Mouse (Mus musculus) midbrain, embryonic 15.5 days (tissue): ENCODE data around the gene Snx7. TPM values are rescaled to one million over a fixed set of nuclear protein-coding genes. Genes with fewer than 3 reads are reported as not detected.

Experiments
- ATAC-seq: fragments of 200-750 bp; cut with Nextera tagmentation; replicated peaks from 2 replicates; pipeline ENCODE4 v1.8.0; 2017; ENCODE audit warnings: moderate TSS enrichment
- H3K27ac ChIP-seq: fragments of 300-500 bp; sonication (generic); 2 replicates; pipeline ENCODE4 v1.5.1; 2015; ENCODE audit warnings: mild to moderate bottlenecking, inconsistent platforms
- H3K27me3 ChIP-seq: fragments of 300-500 bp; sonication (generic); replicated peaks from 2 replicates; pipeline ENCODE4 v1.6.1; 2015; ENCODE audit warnings: inconsistent platforms
- H3K36me3 ChIP-seq: fragments of 300-500 bp; sonication (generic); replicated peaks from 2 replicates; pipeline ENCODE4 v1.6.1; 2015; ENCODE audit warnings: inconsistent platforms
- H3K4me1 ChIP-seq: fragments of 300-500 bp; sonication (generic); 2 replicates; pipeline ENCODE4 v1.6.1; 2015; ENCODE audit warnings: inconsistent platforms
- H3K4me2 ChIP-seq: fragments of 300-500 bp; sonication (generic); 2 replicates; pipeline ENCODE4 v1.6.1; 2015; ENCODE audit warnings: inconsistent platforms, mild to moderate bottlenecking, moderate library complexity
- H3K4me3 ChIP-seq: fragments of 300-500 bp; sonication (generic); 2 replicates; pipeline ENCODE4 v1.5.1; 2015; ENCODE audit warnings: mild to moderate bottlenecking, inconsistent platforms
- H3K9ac ChIP-seq: fragments of 300-500 bp; sonication (generic); 2 replicates; pipeline ENCODE4 v1.6.1; 2015; ENCODE audit warnings: mild to moderate bottlenecking, inconsistent platforms
- H3K9me3 ChIP-seq: fragments of 300-500 bp; sonication (generic); 2 replicates; pipeline ENCODE4 v1.6.1; 2016; ENCODE audit warnings: inconsistent platforms
- WGBS: fragments of 180-500 bp; shearing (Covaris S2); methylation state at CpG from one replicate; pipeline ENCODE4 v1.1.7; 2015; ENCODE audit warnings: mixed read lengths; 5-methylcytosine and 5-hydroxymethylcytosine counted together
- polyA plus RNA-seq: library from polyadenylated mRNA; unstranded; fragments of >200 nt; fragmentation: Nextera tagmentation; extraction: Ambion mirVana; gene quantifications from 2 replicates; pipeline ENCODE4 v1.2.1, GENCODE M21; 2015

The Snx7 gene
- polyA plus RNA-seq, 1 experiment from 2014 or later = 9.8 TPM

DNA sequence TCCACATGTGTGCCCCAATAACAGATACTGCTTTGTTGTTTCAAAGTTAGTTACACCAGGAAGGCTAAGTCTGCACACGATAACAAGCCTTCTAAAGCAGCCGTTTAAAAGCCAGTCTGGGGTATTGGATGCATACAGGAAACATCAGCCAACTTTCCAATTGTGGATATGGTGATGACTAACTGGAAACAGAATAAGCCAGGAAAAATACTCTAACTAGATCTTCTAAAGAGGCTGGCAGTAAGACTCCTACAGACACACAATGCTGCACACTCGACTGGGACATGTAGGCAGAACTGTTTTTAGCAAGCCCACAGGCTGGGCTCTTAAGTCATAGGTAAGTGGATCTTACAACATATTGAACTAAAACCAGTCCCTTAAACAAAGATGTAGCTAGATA, 15.0 kb downstream of the Snx7 start:
- Histone ChIP-seq H3K4me2 (no peak overlapping the region), H3K9me3 (no peaks in the 10 kb centered on the region), H3K9ac (no peak overlapping the region), H3K4me3 (no peak overlapping the region), H3K36me3 (no peaks in the 10 kb centered on the region), H3K4me1 (no peaks in the 10 kb centered on the region), H3K27ac (no peak overlapping the region), H3K27me3 (no peaks in the 10 kb centered on the region)
- WGBS = 80% methylated on average over 3 of the region's 3 CpGs
- no peak for ATAC-seq

DNA sequence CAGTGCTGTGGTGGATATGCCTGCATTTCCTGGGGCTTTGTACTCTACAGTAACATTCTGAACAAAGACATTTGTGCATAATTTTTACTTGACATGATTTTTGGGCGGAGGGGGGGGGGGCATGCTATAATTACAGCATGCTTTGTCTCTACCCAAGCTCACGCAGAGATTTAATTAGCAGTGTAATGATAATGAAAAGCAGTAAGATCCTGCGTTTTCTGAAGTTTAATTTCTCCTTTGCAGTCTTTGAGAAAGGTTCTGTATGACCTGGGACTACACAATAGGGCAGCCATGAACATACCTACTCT, 16.7 kb downstream of the Snx7 start:
- Histone ChIP-seq H3K36me3 (no peaks in the 10 kb centered on the region), H3K9me3 (no peaks in the 10 kb centered on the region), H3K4me2 (no peak overlapping the region), H3K4me1 (no peaks in the 10 kb centered on the region), H3K27ac (no peak overlapping the region), H3K9ac (no peak overlapping the region), H3K27me3 (no peaks in the 10 kb centered on the region), H3K4me3 (no peak overlapping the region)
- ATAC-seq = no peak
- 76% methylated on average over 3 of the region's 3 CpGs for WGBS

DNA sequence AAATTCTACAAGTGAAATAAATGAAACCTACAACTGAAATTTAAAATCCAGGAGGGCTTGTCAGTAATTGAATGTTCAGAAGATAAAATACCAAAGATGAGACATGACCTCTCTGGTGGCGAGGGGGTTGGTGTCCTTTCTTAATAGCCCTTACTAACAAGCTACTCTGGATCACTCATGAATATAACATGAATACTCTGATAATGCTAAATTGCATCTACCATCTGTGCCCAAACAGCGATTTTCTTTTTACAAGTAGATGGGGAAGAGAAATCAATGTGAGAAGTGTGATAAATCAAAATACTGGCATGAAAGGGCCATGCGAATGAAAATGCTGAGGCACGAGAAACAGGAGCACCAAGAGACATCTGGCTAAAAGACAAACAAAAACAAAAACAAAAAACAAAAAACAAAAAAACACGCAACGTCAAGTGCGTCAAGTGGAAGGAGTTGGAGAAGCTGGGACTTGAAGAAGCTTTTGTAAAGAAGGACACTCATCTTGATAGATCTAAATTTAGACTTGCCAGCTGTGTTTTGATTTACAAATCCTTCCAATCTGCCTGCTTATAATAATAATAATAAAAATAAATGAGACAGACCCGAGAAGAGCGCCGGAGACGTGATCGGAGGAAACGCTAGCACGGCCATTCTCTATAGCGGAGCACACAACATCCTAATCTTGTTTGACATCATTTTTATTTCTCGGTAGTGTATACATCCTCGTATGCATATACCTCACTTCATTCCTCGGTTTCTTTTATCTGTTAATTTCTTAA, 17.3 kb downstream of the Snx7 start:
- Histone ChIP-seq H3K27me3 (no peaks in the 10 kb centered on the region), H3K4me2 (no peak overlapping the region), H3K36me3 (no peaks in the 10 kb centered on the region), H3K27ac (no peak overlapping the region), H3K9me3 (no peaks in the 10 kb centered on the region), H3K4me3 (no peak overlapping the region), H3K4me1 (no peaks in the 10 kb centered on the region), H3K9ac (no peak overlapping the region)
- WGBS = 79% methylated on average over 18 of the region's 18 CpGs
- no peak for ATAC-seq

DNA sequence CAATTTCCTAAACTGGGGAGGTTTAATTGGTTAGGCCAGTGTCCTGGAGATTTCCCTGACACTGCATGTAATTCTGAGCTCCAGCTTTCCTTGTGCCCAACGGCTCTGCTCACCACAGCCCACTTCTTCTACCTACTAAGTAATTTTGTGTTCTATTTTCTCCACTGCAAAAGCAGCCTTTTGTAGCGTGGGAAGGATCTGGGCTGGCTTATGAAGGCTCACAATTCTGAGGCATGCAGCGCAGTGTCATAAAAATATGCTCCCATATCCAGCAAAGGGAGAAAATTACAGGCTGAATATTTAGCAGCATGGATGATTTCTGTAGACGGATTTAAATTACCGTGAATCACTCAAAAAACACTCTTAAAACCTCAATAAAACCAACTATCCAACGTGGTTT, 19.9 kb downstream of the Snx7 start:
- Histone ChIP-seq H3K36me3 (no peaks in the 10 kb centered on the region), H3K9me3 (no peaks in the 10 kb centered on the region), H3K9ac (no peak overlapping the region), H3K27ac (no peak overlapping the region), H3K4me2 (no peak overlapping the region), H3K27me3 (no peaks in the 10 kb centered on the region), H3K4me3 (no peak overlapping the region), H3K4me1 (no peaks in the 10 kb centered on the region)
- no peak for ATAC-seq
- WGBS = 83% methylated on average over 6 of the region's 6 CpGs

DNA sequence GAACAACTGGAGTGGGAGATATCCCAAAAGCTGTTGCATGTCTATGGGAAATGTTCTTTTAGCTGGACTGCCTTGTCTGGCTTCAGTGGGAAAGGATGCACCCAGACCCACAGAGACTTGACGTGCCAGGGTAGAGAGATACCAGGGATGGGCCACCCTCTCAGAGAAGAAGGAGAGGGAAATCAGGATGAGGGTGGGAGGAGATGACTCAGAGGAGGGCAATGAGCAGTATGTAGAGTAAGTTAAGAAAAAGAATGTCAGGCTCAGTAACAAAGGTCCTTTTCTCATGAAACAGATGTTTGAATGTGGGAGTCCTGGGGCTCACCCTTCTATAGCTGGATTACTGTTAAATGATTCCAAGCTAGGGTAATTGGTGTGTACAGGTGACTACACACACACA, 26.1 kb downstream of the Snx7 start:
- Histone ChIP-seq H3K4me2 (no peak overlapping the region), H3K36me3 (no peaks in the 10 kb centered on the region), H3K9ac (no peak overlapping the region), H3K4me1 (no peaks in the 10 kb centered on the region), H3K27me3 (no peaks in the 10 kb centered on the region), H3K27ac (no peak overlapping the region), H3K4me3 (no peak overlapping the region), H3K9me3 (no peaks in the 10 kb centered on the region)
- 100% methylated on average over 1 of the region's 1 CpGs for WGBS
- no peak for ATAC-seq

DNA sequence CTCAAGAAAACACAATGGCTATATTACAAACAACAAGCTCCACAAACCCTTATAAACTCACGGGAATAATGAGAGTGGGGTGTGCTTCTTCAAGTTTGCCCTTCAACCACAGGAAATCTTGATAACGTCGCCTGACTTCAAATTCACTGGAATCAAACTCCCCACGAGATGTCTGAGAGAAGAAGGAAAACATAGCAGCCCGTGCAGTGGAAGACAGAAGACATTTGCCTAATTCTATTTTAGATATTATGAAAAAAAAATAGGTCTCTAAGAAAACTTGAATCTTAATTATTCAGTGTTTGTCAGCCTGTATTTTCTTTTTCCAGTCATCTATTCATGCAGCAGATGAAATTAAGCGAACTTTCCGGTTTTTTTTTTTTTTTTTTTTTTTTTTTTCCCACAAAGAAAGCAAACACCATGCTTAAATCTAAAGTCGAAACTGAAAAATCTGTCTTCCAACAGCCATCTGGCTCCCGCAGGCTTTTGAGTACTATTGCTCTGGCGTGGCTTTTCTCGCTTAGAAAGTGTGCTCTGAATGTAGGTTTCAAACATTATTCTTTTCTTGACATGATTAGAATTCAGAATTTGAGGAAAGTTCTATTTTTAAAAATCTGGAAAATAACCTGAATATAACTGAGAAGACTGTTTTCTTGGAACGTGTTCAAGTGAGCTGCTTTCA, 28.7 kb downstream of the Snx7 start:
- Histone ChIP-seq H3K36me3 (no peaks in the 10 kb centered on the region), H3K9ac (no peak overlapping the region), H3K27me3 (no peaks in the 10 kb centered on the region), H3K4me2 (no peak overlapping the region), H3K27ac (no peak overlapping the region), H3K9me3 (no peaks in the 10 kb centered on the region), H3K4me1 (no peaks in the 10 kb centered on the region), H3K4me3 (no peak overlapping the region)
- 68% methylated on average over 12 of the region's 12 CpGs for whole genome bisulfite sequencing
- no peak for ATAC-seq

DNA sequence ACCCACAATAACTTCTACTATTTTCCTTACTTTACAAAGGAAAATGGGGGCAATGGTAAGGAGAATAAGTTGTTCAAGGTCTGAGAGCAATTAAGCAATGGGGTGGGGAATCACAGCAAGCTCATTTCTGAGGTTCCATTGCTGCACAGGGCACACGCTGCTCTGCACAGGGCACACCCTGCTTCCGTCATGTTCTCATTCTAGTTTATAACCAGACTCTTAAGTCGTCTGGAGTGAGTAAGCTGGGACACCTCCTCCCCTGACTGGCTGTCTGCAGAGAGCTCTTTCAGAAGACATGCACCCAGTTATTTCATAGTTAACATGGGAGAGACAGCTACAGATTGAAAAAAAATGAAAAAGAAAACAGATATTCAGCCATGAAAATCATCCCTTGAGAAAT, 30.7 kb downstream of the Snx7 start:
- H3K27ac ChIP-seq = no peak overlapping the region
- H3K27me3 ChIP-seq = no peaks in the 10 kb centered on the region
- WGBS = 66% methylated on average over 3 of the region's 3 CpGs
- no peak for ATAC-seq
- no peak overlapping the region for H3K4me3 ChIP-seq
- H3K36me3 ChIP-seq = no peaks in the 10 kb centered on the region
- no peak overlapping the region for H3K4me2 ChIP-seq
- H3K9me3 ChIP-seq = no peaks in the 10 kb centered on the region
- no peaks in the 10 kb centered on the region for H3K4me1 ChIP-seq
- no peak overlapping the region for H3K9ac ChIP-seq

DNA sequence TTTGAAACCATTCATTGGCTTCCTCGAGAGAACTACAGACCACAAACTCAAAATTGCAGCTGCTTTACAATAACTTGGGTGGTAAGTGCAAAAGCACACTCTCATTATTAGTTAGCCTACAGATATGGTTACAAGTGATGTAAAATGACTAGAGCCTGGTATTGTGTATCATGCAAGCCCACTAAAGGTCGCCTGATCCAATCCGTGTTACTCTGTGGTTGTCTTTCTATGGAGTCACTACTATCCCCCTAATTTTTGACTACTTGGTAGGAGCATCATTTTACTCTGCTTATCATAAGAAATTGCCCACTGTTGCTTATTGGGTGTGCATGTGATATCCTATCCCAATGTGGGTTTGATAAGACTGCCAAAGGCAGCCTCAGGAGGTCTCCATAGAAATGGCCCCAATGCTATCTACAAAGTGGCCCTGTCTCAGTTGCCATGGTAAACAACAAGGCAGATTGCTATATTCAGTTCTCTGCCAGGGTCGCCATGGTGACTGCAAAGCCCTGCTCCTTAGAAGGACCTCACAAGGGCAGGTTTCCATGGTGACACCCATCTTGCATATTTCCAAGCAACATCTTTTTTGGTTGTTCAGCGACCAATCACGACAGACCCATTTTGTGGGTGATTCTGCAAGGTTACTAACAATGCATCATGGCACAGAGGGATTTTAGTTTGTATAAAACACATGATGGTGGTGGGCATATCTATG, 42.1 kb downstream of the Snx7 start:
- no peak overlapping the region for H3K4me3 ChIP-seq
- H3K36me3 ChIP-seq = no peaks in the 10 kb centered on the region
- WGBS = 42% methylated on average over 6 of the region's 6 CpGs
- H3K9me3 ChIP-seq = no peaks in the 10 kb centered on the region
- peak; percentile 99 for ATAC-seq
- no peak overlapping the region for H3K4me2 ChIP-seq
- peaks cover 10% of the 10 kb centered on the region for H3K4me1 ChIP-seq
- H3K27ac ChIP-seq = peak overlapping the region; percentile 43; the same call in 1 of the 2 replicates
- H3K9ac ChIP-seq = no peak overlapping the region
- no peaks in the 10 kb centered on the region for H3K27me3 ChIP-seq

DNA sequence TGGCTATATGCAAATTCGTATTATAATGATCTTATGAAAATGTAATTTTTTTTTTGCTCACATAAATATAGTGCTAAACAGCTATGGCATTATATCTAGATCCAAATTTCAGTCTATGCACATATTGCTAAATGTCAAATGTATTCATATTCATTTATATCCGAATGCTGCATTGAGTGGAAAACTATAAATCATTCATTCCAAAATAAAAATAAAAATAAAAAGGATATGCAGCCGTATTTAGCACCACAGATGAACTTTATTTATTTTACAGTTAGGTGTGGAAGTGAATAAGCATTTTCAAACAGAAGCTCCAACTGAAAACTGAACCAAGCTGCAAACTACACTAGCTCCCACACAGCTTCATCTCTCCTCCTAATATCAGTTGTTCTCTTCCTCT, 45.5 kb downstream of the Snx7 start:
- H3K9me3 ChIP-seq = no peaks in the 10 kb centered on the region
- no peak overlapping the region for H3K27ac ChIP-seq
- ATAC-seq = no peak
- H3K27me3 ChIP-seq = no peaks in the 10 kb centered on the region
- no peaks in the 10 kb centered on the region for H3K36me3 ChIP-seq
- H3K9ac ChIP-seq = no peak overlapping the region
- H3K4me3 ChIP-seq = no peak overlapping the region
- peaks cover 10% of the 10 kb centered on the region for H3K4me1 ChIP-seq
- 89% methylated on average over 3 of the region's 3 CpGs for WGBS
- no peak overlapping the region for H3K4me2 ChIP-seq

DNA sequence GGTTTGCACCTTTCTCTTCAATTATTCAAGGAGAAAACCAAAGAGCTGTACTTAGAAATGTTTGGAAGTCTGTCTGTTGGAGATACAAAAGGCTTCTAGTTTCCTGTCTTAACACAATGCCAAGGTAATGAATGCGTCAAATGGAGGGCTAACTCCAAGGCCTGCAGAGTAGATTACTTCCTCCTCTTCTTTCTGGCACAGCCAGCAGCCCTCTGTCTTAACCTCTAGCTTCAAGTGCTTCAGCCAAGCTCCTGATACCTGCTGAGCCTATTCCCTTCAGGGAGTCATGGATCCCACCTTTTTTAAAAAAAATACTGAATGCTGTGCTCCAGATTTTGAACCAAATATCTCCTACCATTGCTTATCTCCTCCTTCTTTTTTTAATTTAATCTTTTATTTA, 51.1 kb downstream of the Snx7 start:
- H3K9ac ChIP-seq = no peak overlapping the region
- H3K4me2 ChIP-seq = no peak overlapping the region
- no peaks in the 10 kb centered on the region for H3K4me1 ChIP-seq
- no peak for ATAC-seq
- no peaks in the 10 kb centered on the region for H3K36me3 ChIP-seq
- no peak overlapping the region for H3K27ac ChIP-seq
- H3K27me3 ChIP-seq = no peaks in the 10 kb centered on the region
- no peaks in the 10 kb centered on the region for H3K9me3 ChIP-seq
- H3K4me3 ChIP-seq = no peak overlapping the region
- WGBS = 84% methylated on average over 1 of the region's 1 CpGs

DNA sequence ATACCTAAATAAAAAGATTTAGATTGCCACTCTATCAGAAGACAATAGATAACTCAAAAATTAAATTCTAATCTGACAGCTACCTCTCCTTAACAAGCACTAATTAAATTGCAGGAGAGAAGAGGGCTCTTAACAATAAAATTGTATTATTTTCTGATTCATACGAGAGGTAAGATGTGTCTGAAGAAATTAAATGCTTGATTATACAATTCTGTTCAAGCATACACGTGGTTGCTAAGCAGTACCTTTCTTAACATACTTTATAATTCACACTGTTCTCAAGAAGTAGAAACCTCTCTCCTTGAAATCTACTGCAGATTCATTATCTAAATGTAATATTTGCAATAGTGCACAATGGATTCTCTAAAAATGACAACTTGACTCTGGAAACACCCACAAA, 54.5 kb downstream of the Snx7 start:
- 57% methylated on average over 2 of the region's 2 CpGs for WGBS
- Histone ChIP-seq H3K4me1 (no peaks in the 10 kb centered on the region), H3K9ac (no peak overlapping the region), H3K27ac (no peak overlapping the region), H3K4me2 (no peak overlapping the region), H3K9me3 (no peaks in the 10 kb centered on the region), H3K4me3 (no peak overlapping the region), H3K27me3 (no peaks in the 10 kb centered on the region), H3K36me3 (no peaks in the 10 kb centered on the region)
- ATAC-seq = no peak

DNA sequence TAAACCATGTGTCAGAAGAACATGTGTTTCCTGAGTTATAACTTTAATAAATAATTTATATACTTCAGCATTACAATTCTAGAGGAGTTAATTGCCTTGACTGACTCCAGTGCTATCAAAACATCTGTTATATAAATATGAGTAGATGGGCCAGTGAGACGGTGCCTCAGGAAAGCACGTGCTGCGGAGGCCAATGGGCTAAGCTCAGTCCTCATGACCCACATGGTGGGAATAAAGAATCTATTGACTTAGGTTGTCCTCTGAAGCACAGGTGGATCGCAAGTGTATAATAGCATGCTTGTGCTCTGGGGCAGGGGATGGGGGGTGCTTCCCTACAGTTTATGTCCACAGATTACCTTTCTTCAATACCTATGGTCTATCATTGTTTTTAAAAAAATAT, 56.6 kb downstream of the Snx7 start:
- no peak overlapping the region for H3K27ac ChIP-seq
- no peaks in the 10 kb centered on the region for H3K36me3 ChIP-seq
- ATAC-seq = no peak
- no peaks in the 10 kb centered on the region for H3K9me3 ChIP-seq
- WGBS = 84% methylated on average over 4 of the region's 4 CpGs
- no peaks in the 10 kb centered on the region for H3K27me3 ChIP-seq
- no peaks in the 10 kb centered on the region for H3K4me1 ChIP-seq
- H3K9ac ChIP-seq = no peak overlapping the region
- H3K4me2 ChIP-seq = no peak overlapping the region
- no peak overlapping the region for H3K4me3 ChIP-seq

DNA sequence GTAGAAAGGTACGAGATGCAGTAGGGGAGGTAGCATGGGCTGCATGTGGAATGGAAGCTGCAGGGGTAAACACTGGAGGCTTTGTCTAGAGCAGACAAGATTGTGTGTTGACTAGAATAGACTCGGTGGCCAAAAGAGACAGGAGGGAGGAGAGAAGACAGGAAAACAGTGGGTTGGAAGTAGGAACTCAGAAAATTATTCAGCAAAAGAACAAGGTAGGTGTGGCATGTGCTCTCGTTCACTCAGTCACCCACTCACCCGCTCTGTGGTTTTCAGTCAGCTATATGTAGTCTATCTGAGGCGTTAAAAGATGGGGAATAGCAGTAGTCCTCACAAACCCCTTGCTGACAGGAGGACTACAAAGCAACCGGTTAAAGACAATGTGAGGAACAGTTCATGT, 63.0 kb downstream of the Snx7 start:
- Histone ChIP-seq H3K4me1 (no peaks in the 10 kb centered on the region), H3K4me3 (no peak overlapping the region), H3K27ac (no peak overlapping the region), H3K36me3 (no peaks in the 10 kb centered on the region), H3K4me2 (no peak overlapping the region), H3K9ac (no peak overlapping the region), H3K9me3 (no peaks in the 10 kb centered on the region), H3K27me3 (no peaks in the 10 kb centered on the region)
- ATAC-seq = no peak
- 92% methylated on average over 6 of the region's 6 CpGs for WGBS
